Mouse (Mus musculus): ENCODE data around the gene Glt8d2.
"Not testable (repeated sequence)": the region's sequence is repeated elsewhere in the genome, so short reads cannot be mapped to it uniquely, and the experiment has no call there.

Gene Glt8d2

GRCm38 (mm10) chr10:82641481-82641880 lies 49.0 kb downstream of the Glt8d2 start:
- DNase-seq, result no peak

DNA sequence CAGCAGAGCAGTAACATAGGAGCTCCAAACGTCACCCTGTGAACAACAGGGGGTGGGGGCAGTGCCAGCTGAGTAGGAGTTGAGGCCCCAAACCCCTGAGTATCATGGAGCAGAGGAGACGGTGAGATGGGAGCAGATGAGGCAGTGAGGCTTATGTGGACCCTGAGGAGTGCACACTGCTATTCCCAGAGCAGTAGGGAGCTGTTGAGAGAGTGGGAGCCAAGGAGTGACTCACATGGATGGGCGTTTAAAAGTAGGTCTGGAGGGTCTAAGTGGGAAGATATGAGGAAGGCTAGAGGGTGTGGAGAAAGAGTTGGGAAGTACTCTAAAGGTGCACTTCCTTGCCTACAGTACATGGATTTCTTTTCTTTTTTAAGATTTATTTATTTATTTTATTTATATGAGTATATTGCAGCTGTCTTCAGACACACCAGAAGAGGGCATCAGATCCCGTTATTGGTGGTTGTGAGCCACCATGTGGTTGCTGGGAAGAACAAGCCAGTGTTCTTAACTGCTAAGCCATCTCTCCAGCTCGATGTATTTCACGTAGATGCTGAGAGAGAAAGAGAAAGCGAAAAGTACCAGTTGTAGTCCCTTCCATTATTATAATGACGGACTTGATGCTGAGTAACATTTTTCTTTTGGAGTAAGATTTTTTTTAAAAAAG lies 51.3 kb downstream of the Glt8d2 start:
- DNase-seq, result no peak

DNA sequence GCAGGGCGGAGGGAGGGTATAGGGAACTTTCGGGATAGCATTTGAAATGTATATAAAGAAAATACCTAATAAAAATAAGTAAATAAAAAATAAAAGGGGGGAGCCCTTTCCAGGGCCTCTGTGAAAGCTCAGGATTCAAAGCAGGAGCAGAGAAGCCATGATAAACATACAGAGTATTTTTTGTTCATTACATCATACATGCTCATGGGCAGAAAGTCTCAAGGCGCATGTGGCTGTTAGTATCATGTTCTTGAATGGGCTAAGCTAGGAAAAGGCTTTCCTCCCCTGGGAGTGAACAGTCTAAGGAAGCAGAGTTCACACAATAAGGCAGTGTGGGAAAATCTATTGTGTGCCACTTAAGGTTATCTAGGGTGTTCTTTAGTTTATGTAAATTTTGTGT lies 54.1 kb downstream of the Glt8d2 start:
- DNase-seq, result no peak

- no peak for DNase-seq
Observed at GRCm38 (mm10) chr10:82634348-82634747, 56.1 kb downstream of the Glt8d2 start.

DNA sequence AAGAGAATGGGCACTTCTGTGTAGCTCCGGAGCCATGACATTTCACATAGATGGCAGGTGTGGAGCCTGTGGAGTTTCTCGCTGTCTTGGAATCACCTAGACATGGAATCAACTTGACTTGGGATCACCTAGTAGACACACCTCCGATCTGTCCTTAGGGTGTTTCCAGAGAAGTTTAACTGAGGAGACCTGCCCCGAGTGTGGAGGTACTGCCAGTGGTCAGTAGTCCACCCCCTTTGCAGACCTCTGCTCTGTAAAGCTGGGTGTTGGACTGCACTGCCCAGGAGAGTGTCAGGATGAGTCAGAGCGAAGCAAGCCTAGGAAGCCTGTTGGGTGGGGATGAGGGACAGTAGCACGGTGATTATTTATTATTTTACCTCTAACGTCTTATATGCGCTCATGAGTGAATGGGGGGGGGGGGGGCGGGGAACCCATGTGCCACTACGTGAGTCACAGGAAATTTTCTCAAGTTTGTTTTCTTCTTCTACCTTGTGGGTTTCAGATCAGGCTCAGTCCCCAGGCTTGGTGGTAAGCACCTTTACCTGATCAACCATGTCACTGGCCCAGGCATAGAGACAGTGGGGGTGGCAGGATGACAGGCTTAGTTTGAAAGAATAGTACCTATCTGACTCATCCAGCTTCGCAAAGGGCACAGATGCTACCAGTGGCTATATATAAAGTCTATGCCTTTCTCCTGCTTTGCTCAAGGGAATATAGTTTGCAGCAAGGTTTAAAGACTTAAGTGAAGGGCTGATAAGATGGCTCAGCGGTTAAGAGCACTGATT lies 57.8 kb downstream of the Glt8d2 start:
- DNase-seq, result no peak

DNA sequence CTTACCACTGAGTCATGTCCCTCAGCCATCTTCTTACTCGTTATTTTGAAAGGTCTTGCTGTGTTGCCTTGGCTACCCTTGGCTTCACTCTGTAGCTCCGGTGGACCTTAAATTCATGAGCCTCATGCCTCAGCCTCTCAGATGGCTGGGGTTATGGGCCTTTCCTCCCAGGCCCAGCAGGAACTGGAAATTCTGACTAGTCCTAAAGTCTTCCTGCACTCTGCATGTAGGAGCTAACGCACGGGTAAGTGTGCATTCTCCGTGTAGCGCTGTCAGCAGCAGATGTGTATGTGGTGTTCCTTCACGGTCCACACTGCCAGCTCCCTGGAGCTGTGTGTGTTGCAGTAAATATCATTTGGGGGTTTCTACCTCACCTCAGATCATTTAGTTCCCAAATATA lies 59.3 kb downstream of the Glt8d2 start:
- no peak for DNase-seq

- DNase-seq, result no peak
Observed at GRCm38 (mm10) chr10:82630497-82630896, 60.0 kb downstream of the Glt8d2 start.

- peak; percentile 94 for DNase-seq
Observed at GRCm38 (mm10) chr10:82629586-82630255, 60.7 kb downstream of the Glt8d2 start, which contains the start of gene Tdg. Gene Tdg, plus strand, starts transcription at chr10:82629828.

GRCm38 (mm10) chr10:82629111-82629585 lies 61.3 kb downstream of the Glt8d2 start:
- DNase-seq, result peak; percentile 10

DNA sequence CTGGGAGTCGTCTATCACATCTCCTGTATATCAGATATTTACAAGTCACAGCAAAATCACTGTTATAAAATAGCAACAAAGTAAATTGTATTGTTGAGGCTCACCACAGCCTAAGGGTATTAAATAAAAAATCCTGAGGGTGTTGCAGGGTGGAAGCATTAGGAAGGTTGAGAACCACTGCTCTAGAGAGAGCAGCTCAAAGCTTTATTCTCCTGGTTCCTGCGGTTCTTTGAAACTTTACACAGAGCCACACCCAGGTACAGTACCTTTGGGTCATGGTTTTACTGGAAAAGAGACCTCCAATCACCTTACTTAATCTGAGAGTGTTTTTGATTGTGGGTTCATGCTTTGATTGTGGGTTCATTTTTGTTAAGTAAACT lies 66.9 kb downstream of the Glt8d2 start:
- not testable (repeated sequence) for DNase-seq

GRCm38 (mm10) chr10:82622671-82623552 lies 67.5 kb downstream of the Glt8d2 start, which contains the start of gene 1190007I07Rik:
Gene 1190007I07Rik, minus strand, starts transcription at chr10:82623228.
- peak; percentile 92 for DNase-seq

DNA sequence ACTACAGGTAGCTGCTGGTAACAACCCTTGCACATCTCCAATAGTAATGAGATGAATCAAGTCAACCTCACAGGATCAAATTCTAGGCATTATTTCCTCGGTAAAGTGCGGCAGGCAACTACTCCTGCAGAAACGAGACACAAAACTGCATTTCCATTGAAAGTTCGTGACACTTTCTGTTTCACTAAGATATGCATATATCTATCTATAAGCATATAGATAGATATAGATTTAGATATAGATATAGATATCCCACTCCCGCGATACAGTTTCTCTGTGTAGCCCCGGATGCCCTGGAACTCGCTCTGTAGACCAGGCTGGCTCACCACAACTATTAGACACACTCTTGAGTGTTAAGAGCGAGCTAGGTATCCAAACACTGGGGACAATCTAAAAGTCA lies 68.2 kb downstream of the Glt8d2 start:
- no peak for DNase-seq

All from kidney, postnatal 14 days (tissue).